Mouse (Mus musculus) intestine, postnatal 0 days (tissue): Measurements from ENCODE around the gene Ell. TPM values are rescaled to one million over a fixed set of nuclear protein-coding genes. Genes with fewer than 3 reads are reported as not detected.
"Not testable (repeated sequence)": the region's sequence is repeated elsewhere in the genome, so short reads cannot be mapped to it uniquely, and the experiment has no call there.

Experiments
- ATAC-seq: fragments of 200-750 bp; cut with Nextera tagmentation; 2 replicates; pipeline ENCODE4 v1.8.0; 2017; ENCODE audit warnings: mild to moderate bottlenecking, moderate TSS enrichment, moderate library complexity
- H3K27ac ChIP-seq: fragments of 300-500 bp; sonication (generic); 2 replicates; pipeline ENCODE4 v1.5.1; 2014; ENCODE audit warnings: mild to moderate bottlenecking, low read depth, low read length, moderate library complexity
- H3K27me3 ChIP-seq: fragments of 300-500 bp; sonication (generic); replicated peaks from 2 replicates; pipeline ENCODE4 v1.6.1; 2014; ENCODE audit warnings: low read length, mixed read lengths; ENCODE audit not compliant: control insufficient read depth, insufficient read depth
- H3K36me3 ChIP-seq: fragments of 300-500 bp; sonication (generic); 2 replicates; pipeline ENCODE4 v1.6.1; 2014; ENCODE audit warnings: mild to moderate bottlenecking, moderate library complexity; ENCODE audit not compliant: control insufficient read depth, insufficient read depth
- H3K4me1 ChIP-seq: fragments of 300-500 bp; sonication (generic); replicated peaks from 2 replicates; pipeline ENCODE4 v1.6.1; 2014; ENCODE audit warnings: antibody characterized with exemption, low read length, mixed read lengths; ENCODE audit not compliant: control insufficient read depth, insufficient read depth
- H3K4me2 ChIP-seq: fragments of 300-500 bp; sonication (generic); replicated peaks from 2 replicates; pipeline ENCODE4 v1.6.1; 2014; ENCODE audit warnings: low read depth, mild to moderate bottlenecking, moderate library complexity
- H3K4me3 ChIP-seq: fragments of 300-500 bp; sonication (generic); 2 replicates; pipeline ENCODE4 v1.5.1; 2014; ENCODE audit warnings: low read depth, low read length
- H3K9ac ChIP-seq: fragments of 300-500 bp; sonication (generic); 2 replicates; pipeline ENCODE4 v1.6.1; 2014; ENCODE audit warnings: mild to moderate bottlenecking, low read depth, low read length
- H3K9me3 ChIP-seq: fragments of 300-500 bp; sonication (generic); 2 replicates; pipeline ENCODE4 v1.6.1; 2016; ENCODE audit warnings: mixed run types; ENCODE audit not compliant: control insufficient read depth
- CTCF ChIP-seq: sonication (generic); IDR thresholded peaks from 2 replicates; pipeline ENCODE4 v1.5.1; 2016; ENCODE audit warnings: low read depth, mild to moderate bottlenecking, control low read depth, antibody characterized with exemption, moderate library complexity
- WGBS: fragments of 180-500 bp; shearing (Covaris S2); extraction: QIAGEN DNeasy Blood & Tissue Kit; methylation state at CpG from one replicate; pipeline ENCODE4 v1.1.7; 2014; 5-methylcytosine and 5-hydroxymethylcytosine counted together
- polyA plus RNA-seq: library from polyadenylated mRNA; unstranded; fragments of >200 nt; fragmentation: Nextera tagmentation; extraction: Ambion mirVana; gene quantifications from 2 replicates; pipeline ENCODE4 v1.2.1, GENCODE M21; 2015

Ell gene
- polyA plus RNA-seq, 1 experiment from 2014 or later = 13.0 TPM

DNA sequence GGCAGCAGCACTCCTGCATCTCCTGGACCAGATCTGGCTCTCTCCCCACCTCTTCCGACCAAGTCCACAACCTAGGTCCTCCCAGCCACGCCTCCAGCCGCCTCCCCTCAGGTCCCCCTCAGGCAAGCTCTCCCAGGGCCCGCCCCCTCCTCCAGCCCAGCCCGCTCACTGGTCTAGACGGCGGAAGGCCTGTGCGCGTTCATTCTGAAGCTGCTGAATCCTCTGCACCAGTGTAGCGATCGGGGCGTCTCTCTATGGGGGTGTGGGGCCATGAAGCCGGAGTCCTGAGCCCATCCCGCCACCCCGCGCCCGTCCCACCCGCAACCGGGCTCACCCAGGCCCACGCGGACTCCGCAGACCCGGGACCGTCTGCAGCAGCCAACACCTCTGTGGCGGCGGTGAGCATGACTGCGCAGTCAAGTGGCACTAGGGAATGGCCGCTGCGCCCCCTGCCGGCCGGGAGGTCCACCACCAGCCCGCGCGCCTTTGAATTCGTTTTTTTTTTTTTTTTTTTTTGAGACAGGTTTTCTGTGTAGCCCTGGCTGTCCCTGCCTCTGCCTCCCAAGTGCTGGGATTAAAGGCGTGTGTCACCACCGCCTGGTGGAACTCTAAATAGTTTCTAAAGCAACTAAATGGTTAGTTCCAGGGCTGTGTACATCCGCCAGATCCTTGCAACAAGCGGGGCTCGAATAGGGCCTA is 32.8 kb upstream of the Ell start, which contains the start of gene Rex1bd:
Gene Rex1bd (minus strand): TSS at position 425 of the 699 bp plus-strand sequence.
- Histone ChIP-seq H3K4me2 (peak within 1 kb of the TSS; percentile 82), H3K36me3 (peaks cover 25% of the 10 kb centered on the region; the same call in 1 of the 2 replicates), H3K4me3 (peak within 1 kb of the TSS; percentile 59), H3K27ac (peak within 1 kb of the TSS; percentile 81), H3K9ac (peak within 1 kb of the TSS; percentile 60), H3K4me1 (no peaks in the 10 kb centered on the region; the same call in none of the 2 replicates), H3K9me3 (no peaks in the 10 kb centered on the region), H3K27me3 (peaks cover 7% of the 10 kb centered on the region; the same call in 1 of the 2 replicates)
- peak; percentile 75 for ATAC-seq
- TF ChIP-seq CTCF = peak; percentile 93
- WGBS = 3% methylated on average over 40 of the region's 40 CpGs

- no peak overlapping the region for H3K9ac ChIP-seq
- peaks cover 25% of the 10 kb centered on the region; the same call in 1 of the 2 replicates for H3K36me3 ChIP-seq
- no peak overlapping the region for H3K4me2 ChIP-seq
- 53% methylated on average over 5 of the region's 5 CpGs for WGBS
- H3K27me3 ChIP-seq = 0 out of 2 replicates have a peak, but pooled peaks cover 2% of the 10 kb centered on the region
- ATAC-seq = no peak
- no peaks in the 10 kb centered on the region; the same call in none of the 2 replicates for H3K4me1 ChIP-seq
- TF ChIP-seq CTCF = no peak
- H3K9me3 ChIP-seq = no peaks in the 10 kb centered on the region
- no peak overlapping the region for H3K4me3 ChIP-seq
- H3K27ac ChIP-seq = no peak overlapping the region
Measured at GRCm38 (mm10) chr8:70507027-70507393, 32.2 kb upstream of the Ell start.

DNA sequence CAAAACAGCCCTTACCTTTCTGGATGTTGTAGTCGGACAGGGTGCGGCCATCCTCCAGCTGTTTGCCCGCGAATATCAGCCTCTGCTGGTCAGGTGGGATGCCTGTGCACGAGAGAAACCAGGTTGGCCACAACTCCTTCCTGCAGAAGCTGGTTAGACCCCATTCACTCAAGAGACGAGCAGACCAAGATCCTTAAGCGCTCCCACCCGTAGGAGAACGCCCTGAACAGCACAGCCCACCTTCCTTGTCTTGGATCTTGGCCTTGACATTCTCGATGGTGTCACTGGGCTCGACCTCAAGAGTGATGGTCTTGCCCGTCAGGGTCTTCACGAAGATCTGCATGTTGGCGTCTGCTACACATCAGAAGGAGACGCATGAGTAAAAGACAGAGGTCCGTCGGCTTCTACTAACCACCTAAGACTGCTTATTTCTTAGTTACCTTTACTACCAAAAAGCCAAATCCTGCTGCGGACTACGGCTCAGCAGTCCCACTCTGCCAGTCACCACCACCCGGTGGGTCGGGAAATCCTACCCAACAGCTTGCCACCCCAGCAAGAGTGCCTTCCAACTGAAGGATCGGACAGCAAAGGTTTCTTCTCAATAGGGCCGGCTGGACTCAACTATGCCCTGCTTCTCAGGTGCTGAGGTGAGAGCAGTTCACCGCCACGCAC is 29.8 kb upstream of the Ell start:
- WGBS = 6% methylated on average over 25 of the region's 25 CpGs
- no peaks in the 10 kb centered on the region for H3K27me3 ChIP-seq

DNA sequence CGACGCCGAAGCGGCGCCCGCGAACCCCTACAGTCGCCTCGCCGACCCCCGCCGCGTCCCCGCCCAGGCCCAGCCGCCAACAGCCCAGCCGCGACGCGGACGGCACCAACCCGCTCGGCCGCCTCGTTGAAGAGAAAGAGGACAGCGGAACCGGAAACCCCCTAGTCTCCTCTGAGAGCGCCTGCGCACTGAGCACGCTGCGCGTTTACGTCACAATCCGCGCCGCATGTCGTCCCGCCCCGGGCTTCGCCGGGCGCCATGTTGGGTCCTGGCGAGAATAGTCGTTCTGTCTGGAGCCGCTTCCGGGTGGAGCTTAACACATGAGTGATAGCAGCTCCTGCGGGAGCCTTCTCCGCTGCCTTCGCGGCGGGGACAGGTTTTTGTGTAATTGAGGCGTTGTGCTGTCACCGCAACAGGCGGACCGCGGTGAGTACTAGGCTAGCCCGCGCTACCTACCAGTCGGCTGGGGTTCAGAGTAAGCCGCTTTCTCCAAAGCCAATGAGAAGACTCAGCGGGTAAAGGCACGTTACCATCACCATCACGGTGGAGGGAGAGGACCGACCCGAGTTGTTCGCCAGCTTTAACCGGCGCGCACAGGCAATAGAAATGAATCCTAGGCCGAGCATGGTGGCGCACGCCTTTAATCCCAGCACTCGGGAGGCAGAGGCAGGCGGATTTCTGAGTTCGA is 28.9 kb upstream of the Ell start, which contains the start of gene Uba52:
Gene Uba52 (minus strand): TSS at position 574 of the 688 bp plus-strand sequence.
- WGBS = 1% methylated on average over 74 of the region's 74 CpGs
- TF ChIP-seq CTCF = 0 out of 2 replicates have a peak, but pooled peaks have one; percentile 4

More for the DNA sequence above, 29.8 kb upstream of the Ell start:
- Histone ChIP-seq H3K4me1 (no peaks in the 10 kb centered on the region; the same call in none of the 2 replicates), H3K4me2 (peak overlapping the region; percentile 84), H3K36me3 (peaks cover 29% of the 10 kb centered on the region; the same call in 1 of the 2 replicates), H3K27ac (peak overlapping the region; percentile 92), H3K9ac (peak overlapping the region; percentile 85), H3K4me3 (peak overlapping the region; percentile 86), H3K9me3 (no peaks in the 10 kb centered on the region)
- no peak for ATAC-seq
- no peak for TF ChIP-seq CTCF

GRCm38 (mm10) chr8:70511174-70511573 is 28.1 kb upstream of the Ell start:
- Histone ChIP-seq H3K36me3 (peaks cover 39% of the 10 kb centered on the region; the same call in 1 of the 2 replicates), H3K4me2 (peak overlapping the region; percentile 84), H3K4me3 (peak overlapping the region; percentile 86), H3K27ac (peak overlapping the region; percentile 92; the same call in 1 of the 2 replicates)
- not testable (repeated sequence) for H3K9ac ChIP-seq, H3K4me1 ChIP-seq, H3K9me3 ChIP-seq, H3K27me3 ChIP-seq, ATAC-seq
- WGBS = 64% methylated on average over 6 of the region's 6 CpGs

More for the DNA sequence above, 28.9 kb upstream of the Ell start, which contains the start of gene Uba52:
- Histone ChIP-seq H3K9ac (peak within 1 kb of the TSS; percentile 85), H3K4me3 (peak within 1 kb of the TSS; percentile 86), H3K4me2 (peak within 1 kb of the TSS; percentile 84), H3K27me3 (no peaks in the 10 kb centered on the region), H3K4me1 (no peaks in the 10 kb centered on the region; the same call in none of the 2 replicates), H3K36me3 (peaks cover 33% of the 10 kb centered on the region; the same call in 1 of the 2 replicates), H3K27ac (peak within 1 kb of the TSS; percentile 92), H3K9me3 (no peaks in the 10 kb centered on the region)
- ATAC-seq = peak; percentile 84

GRCm38 (mm10) chr8:70511770-70512169 is 27.5 kb upstream of the Ell start:
- no peak overlapping the region for H3K4me3 ChIP-seq
- no peak overlapping the region for H3K27ac ChIP-seq
- TF ChIP-seq CTCF = no peak
- 89% methylated on average over 2 of the region's 2 CpGs for WGBS
- ATAC-seq = no peak
- no peaks in the 10 kb centered on the region; the same call in 1 of the 2 replicates for H3K4me1 ChIP-seq
- H3K36me3 ChIP-seq = peaks cover 41% of the 10 kb centered on the region; the same call in 1 of the 2 replicates
- no peak overlapping the region for H3K4me2 ChIP-seq
- no peak overlapping the region for H3K9ac ChIP-seq
- H3K27me3 ChIP-seq = no peaks in the 10 kb centered on the region
- H3K9me3 ChIP-seq = no peaks in the 10 kb centered on the region
